Mouse (Mus musculus): ENCODE data around the gene Sgtb. TPM values are rescaled to one million over a fixed set of nuclear protein-coding genes. Genes with fewer than 3 reads are reported as not detected.

The Sgtb gene
- polyA plus RNA-seq, 1 experiment from 2014 or later: 8.0 TPM

GRCm38 (mm10) chr13:104114827-104115226 is 5.3 kb downstream of the Sgtb start:
- 92% methylated on average over 2 of the region's 2 CpGs for WGBS
- no peak for ATAC-seq (ENCODE audit: low read depth)

GRCm38 (mm10) chr13:104122078-104122840 is 12.7 kb downstream of the Sgtb start:
- WGBS: 57% methylated on average over 17 of the region's 17 CpGs
- Histone ChIP-seq H3K27me3 (replicated peaks; ENCODE audit: control insufficient read depth, insufficient read depth, low read length) (no peaks in the 10 kb centered on the region), H3K4me1 (ENCODE audit: control insufficient read depth, insufficient read depth, low read length) (no peaks in the 10 kb centered on the region), H3K9ac (ENCODE audit: low read depth, low read length) (no peak overlapping the region), H3K9me3 (ENCODE audit: control insufficient read depth, low read length) (no peaks in the 10 kb centered on the region), H3K36me3 (ENCODE audit: control insufficient read depth, insufficient read depth, low read length) (peaks cover 22% of the 10 kb centered on the region), H3K27ac (replicated peaks; ENCODE audit: low read depth, low read length) (no peak overlapping the region), H3K4me2 (ENCODE audit: low read depth, low read length) (0 out of 2 replicates have a peak overlapping the region, but pooled peaks have one; percentile 15), H3K4me3 (ENCODE audit: low read depth, low read length) (no peak overlapping the region)
- ATAC-seq (ENCODE audit: low read depth): peak; percentile 79; the same call in 1 of the 2 replicates
- DNase-seq (ENCODE audit: low spot score): peak; percentile 48

More at GRCm38 (mm10) chr13:104114827-104115226, 5.3 kb downstream of the Sgtb start:
- Histone ChIP-seq H3K36me3 (ENCODE audit: control insufficient read depth, insufficient read depth, low read length) (peaks cover 24% of the 10 kb centered on the region), H3K4me1 (ENCODE audit: control insufficient read depth, insufficient read depth, low read length) (peaks cover 5% of the 10 kb centered on the region), H3K27ac (replicated peaks; ENCODE audit: low read depth, low read length) (no peak overlapping the region), H3K9me3 (ENCODE audit: control insufficient read depth, low read length) (0 out of 2 replicates have a peak, but pooled peaks cover 4% of the 10 kb centered on the region), H3K4me3 (ENCODE audit: low read depth, low read length) (no peak overlapping the region), H3K27me3 (replicated peaks; ENCODE audit: control insufficient read depth, insufficient read depth, low read length) (no peaks in the 10 kb centered on the region), H3K9ac (ENCODE audit: low read depth, low read length) (no peak overlapping the region), H3K4me2 (ENCODE audit: low read depth, low read length) (no peak overlapping the region)
- DNase-seq (ENCODE audit: low spot score): no peak

- Histone ChIP-seq H3K27ac (replicated peaks; ENCODE audit: low read depth, low read length) (no peak overlapping the region), H3K9ac (ENCODE audit: low read depth, low read length) (no peak overlapping the region), H3K4me3 (ENCODE audit: low read depth, low read length) (no peak overlapping the region), H3K4me1 (ENCODE audit: control insufficient read depth, insufficient read depth, low read length) (no peaks in the 10 kb centered on the region), H3K4me2 (ENCODE audit: low read depth, low read length) (no peak overlapping the region), H3K9me3 (ENCODE audit: control insufficient read depth, low read length) (no peaks in the 10 kb centered on the region), H3K27me3 (replicated peaks; ENCODE audit: control insufficient read depth, insufficient read depth, low read length) (no peaks in the 10 kb centered on the region), H3K36me3 (ENCODE audit: control insufficient read depth, insufficient read depth, low read length) (peaks cover 17% of the 10 kb centered on the region)
- DNase-seq (ENCODE audit: low spot score) (no peak), ATAC-seq (ENCODE audit: low read depth) (no peak)
- WGBS: 90% methylated on average over 20 of the region's 20 CpGs
Measured at GRCm38 (mm10) chr13:104123662-104124381, 14.3 kb downstream of the Sgtb start.

- Histone ChIP-seq H3K36me3 (ENCODE audit: control insufficient read depth, insufficient read depth, low read length) (peaks cover 32% of the 10 kb centered on the region), H3K9ac (ENCODE audit: low read depth, low read length) (no peak overlapping the region), H3K27me3 (replicated peaks; ENCODE audit: control insufficient read depth, insufficient read depth, low read length) (no peaks in the 10 kb centered on the region), H3K4me2 (ENCODE audit: low read depth, low read length) (no peak overlapping the region), H3K27ac (replicated peaks; ENCODE audit: low read depth, low read length) (no peak overlapping the region), H3K4me1 (ENCODE audit: control insufficient read depth, insufficient read depth, low read length) (no peaks in the 10 kb centered on the region), H3K4me3 (ENCODE audit: low read depth, low read length) (no peak overlapping the region), H3K9me3 (ENCODE audit: control insufficient read depth, low read length) (no peaks in the 10 kb centered on the region)
- no peak for ATAC-seq (ENCODE audit: low read depth)
- no peak for DNase-seq (ENCODE audit: low spot score)
- WGBS: 86% methylated on average over 2 of the region's 2 CpGs
Measured at GRCm38 (mm10) chr13:104132561-104132960, 23.0 kb downstream of the Sgtb start.

GRCm38 (mm10) chr13:104134510-104135085 is 25.1 kb downstream of the Sgtb start:
- H3K27me3 ChIP-seq (replicated peaks; ENCODE audit: control insufficient read depth, insufficient read depth, low read length): no peaks in the 10 kb centered on the region
- no peaks in the 10 kb centered on the region for H3K4me1 ChIP-seq (ENCODE audit: control insufficient read depth, insufficient read depth, low read length)
- H3K4me2 ChIP-seq (ENCODE audit: low read depth, low read length): no peak overlapping the region
- no peak overlapping the region for H3K9ac ChIP-seq (ENCODE audit: low read depth, low read length)
- ATAC-seq (ENCODE audit: low read depth): no peak
- no peak overlapping the region for H3K4me3 ChIP-seq (ENCODE audit: low read depth, low read length)
- no peak overlapping the region for H3K27ac ChIP-seq (replicated peaks; ENCODE audit: low read depth, low read length)
- peaks cover 38% of the 10 kb centered on the region for H3K36me3 ChIP-seq (ENCODE audit: control insufficient read depth, insufficient read depth, low read length)
- WGBS: 86% methylated on average over 4 of the region's 4 CpGs
- no peaks in the 10 kb centered on the region for H3K9me3 ChIP-seq (ENCODE audit: control insufficient read depth, low read length)
- no peak for DNase-seq (ENCODE audit: low spot score)

GRCm38 (mm10) chr13:104139369-104140209 is 30.0 kb downstream of the Sgtb start:
- H3K36me3 ChIP-seq (ENCODE audit: control insufficient read depth, insufficient read depth, low read length): peaks cover 69% of the 10 kb centered on the region
- peak; percentile 47; the same call in 1 of the 2 replicates for ATAC-seq (ENCODE audit: low read depth)

GRCm38 (mm10) chr13:104144871-104145270 is 35.3 kb downstream of the Sgtb start:
- DNase-seq (ENCODE audit: low spot score): no peak
- Histone ChIP-seq H3K9me3 (ENCODE audit: control insufficient read depth, low read length) (no peaks in the 10 kb centered on the region), H3K36me3 (ENCODE audit: control insufficient read depth, insufficient read depth, low read length) (peaks cover 93% of the 10 kb centered on the region), H3K4me1 (ENCODE audit: control insufficient read depth, insufficient read depth, low read length) (no peaks in the 10 kb centered on the region), H3K4me3 (ENCODE audit: low read depth, low read length) (no peak overlapping the region), H3K27me3 (replicated peaks; ENCODE audit: control insufficient read depth, insufficient read depth, low read length) (no peaks in the 10 kb centered on the region), H3K9ac (ENCODE audit: low read depth, low read length) (no peak overlapping the region), H3K27ac (replicated peaks; ENCODE audit: low read depth, low read length) (no peak overlapping the region), H3K4me2 (ENCODE audit: low read depth, low read length) (no peak overlapping the region)
- no peak for ATAC-seq (ENCODE audit: low read depth)
- WGBS: 76% methylated on average over 9 of the region's 9 CpGs

More at GRCm38 (mm10) chr13:104139369-104140209, 30.0 kb downstream of the Sgtb start:
- Histone ChIP-seq H3K4me1 (ENCODE audit: control insufficient read depth, insufficient read depth, low read length) (no peaks in the 10 kb centered on the region), H3K27me3 (replicated peaks; ENCODE audit: control insufficient read depth, insufficient read depth, low read length) (no peaks in the 10 kb centered on the region), H3K9ac (ENCODE audit: low read depth, low read length) (no peak overlapping the region), H3K9me3 (ENCODE audit: control insufficient read depth, low read length) (no peaks in the 10 kb centered on the region), H3K27ac (replicated peaks; ENCODE audit: low read depth, low read length) (no peak overlapping the region), H3K4me2 (ENCODE audit: low read depth, low read length) (peak overlapping the region; percentile 31; the same call in 1 of the 2 replicates), H3K4me3 (ENCODE audit: low read depth, low read length) (no peak overlapping the region)
- peak; percentile 78 for DNase-seq (ENCODE audit: low spot score)
- 44% methylated on average over 13 of the region's 13 CpGs for WGBS

GRCm38 (mm10) chr13:104145646-104146045 is 36.1 kb downstream of the Sgtb start:
- Histone ChIP-seq H3K27ac (replicated peaks; ENCODE audit: low read depth, low read length) (no peak overlapping the region), H3K9me3 (ENCODE audit: control insufficient read depth, low read length) (no peaks in the 10 kb centered on the region), H3K4me1 (ENCODE audit: control insufficient read depth, insufficient read depth, low read length) (no peaks in the 10 kb centered on the region), H3K4me3 (ENCODE audit: low read depth, low read length) (no peak overlapping the region), H3K27me3 (replicated peaks; ENCODE audit: control insufficient read depth, insufficient read depth, low read length) (no peaks in the 10 kb centered on the region), H3K4me2 (ENCODE audit: low read depth, low read length) (no peak overlapping the region), H3K36me3 (ENCODE audit: control insufficient read depth, insufficient read depth, low read length) (peaks cover 89% of the 10 kb centered on the region), H3K9ac (ENCODE audit: low read depth, low read length) (no peak overlapping the region)
- no peak for ATAC-seq (ENCODE audit: low read depth)
- 91% methylated on average over 3 of the region's 3 CpGs for WGBS
- DNase-seq (ENCODE audit: low spot score): no peak
